Mouse (Mus musculus) C2C12 (cell line): ENCODE data around the gene Lpar1. TPM values are rescaled to one million over a fixed set of nuclear protein-coding genes. Genes with fewer than 3 reads are reported as not detected.

Experiments used
- H3K27me3 ChIP-seq: one replicate; pipeline ENCODE4 v1.6.1; 2011; ENCODE audit not compliant: control insufficient read depth, insufficient read depth, insufficient read length
- H3K36me3 ChIP-seq: one replicate; pipeline ENCODE4 v1.6.1; 2011; ENCODE audit not compliant: control insufficient read depth, insufficient read depth
- H3K4me3 ChIP-seq: one replicate; pipeline ENCODE4 v1.5.1; 2011; ENCODE audit warnings: mild to moderate bottlenecking, control low read depth; ENCODE audit not compliant: poor library complexity, insufficient read depth, severe bottlenecking
- H3K79me2 ChIP-seq: one replicate; pipeline ENCODE4 v1.6.1; 2011; ENCODE audit not compliant: control insufficient read depth, insufficient read depth
- H3K79me3 ChIP-seq: one replicate; pipeline ENCODE4 v1.6.1; 2011; ENCODE audit warnings: low read depth, control low read depth
- H3ac ChIP-seq: one replicate; pipeline ENCODE3; 2011; ENCODE audit warnings: low read depth; ENCODE audit not compliant: control insufficient read depth, insufficient read length
- CEBPB ChIP-seq: IDR thresholded peaks from one replicate; pipeline ENCODE4 v1.6.1; 2011; ENCODE audit warnings: low read depth, mild to moderate bottlenecking, control low read depth, moderate library complexity
- CTCF ChIP-seq: IDR thresholded peaks from one replicate; pipeline ENCODE4 v1.5.1; 2011; ENCODE audit not compliant: control insufficient read depth, insufficient read depth, insufficient read length
- FOSL1 ChIP-seq: IDR thresholded peaks from one replicate; pipeline ENCODE4 v1.8.0; 2011; ENCODE audit warnings: mild to moderate bottlenecking, low read length; ENCODE audit not compliant: poor library complexity, insufficient read depth, severe bottlenecking
- MAX ChIP-seq: IDR thresholded peaks from one replicate; pipeline ENCODE4 v1.6.1; 2011; ENCODE audit warnings: mild to moderate bottlenecking, control low read depth
- MYOD1 ChIP-seq: IDR thresholded peaks from one replicate; pipeline ENCODE4 v1.6.1; 2011; ENCODE audit warnings: low read depth; ENCODE audit not compliant: control insufficient read depth, insufficient read length
- MYOG ChIP-seq: IDR thresholded peaks from one replicate; pipeline ENCODE4 v1.6.1; 2011; ENCODE audit not compliant: control insufficient read depth, insufficient read length; ENCODE audit errors: extremely low read depth
- USF1 ChIP-seq: IDR thresholded peaks from one replicate; pipeline ENCODE4 v1.6.1; 2011; ENCODE audit warnings: low read depth, mild to moderate bottlenecking, control low read depth, moderate library complexity
- polyA plus RNA-seq: library from polyadenylated mRNA; unstranded; fragments of >200 nt; fragmentation: generic; extraction: Trizol; gene quantifications from one replicate; pipeline ENCODE4 v1.2.1, GENCODE M21; 2012; ENCODE audit warnings: missing spikeins

Gene Lpar1
- polyA plus RNA-seq, 1 experiment = 14.4 TPM

DNA sequence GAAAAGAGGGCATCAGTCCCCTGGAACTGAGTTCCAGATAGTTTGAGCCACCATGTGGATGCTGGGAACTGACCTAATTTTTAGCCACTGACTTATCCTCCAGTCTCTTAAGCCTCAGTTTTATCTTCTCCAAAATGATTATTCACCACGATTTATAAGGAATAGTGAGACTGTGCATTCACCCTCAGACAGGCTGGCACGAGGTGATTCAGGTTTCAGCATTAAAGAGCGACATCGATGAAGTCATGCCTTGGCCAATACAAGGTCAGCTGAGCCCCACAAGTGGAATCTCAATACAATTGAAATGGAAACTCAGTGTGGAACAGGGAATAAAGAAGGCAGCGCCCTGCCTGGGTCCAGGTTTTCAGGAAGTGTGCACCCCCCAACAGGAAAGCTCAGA, 88.1 kb downstream of the Lpar1 start:
- Histone ChIP-seq H3K4me3 (no peak overlapping the region), H3ac (no peak overlapping the region), H3K36me3 (peaks cover 5% of the 10 kb centered on the region), H3K79me2 (peaks cover 33% of the 10 kb centered on the region), H3K27me3 (no peaks in the 10 kb centered on the region), H3K79me3 (peaks cover 20% of the 10 kb centered on the region)
- no peak for TF ChIP-seq MAX
- no peak for TF ChIP-seq USF1
- TF ChIP-seq MYOG = no peak
- TF ChIP-seq CEBPB = no peak
- TF ChIP-seq CTCF = no peak
- TF ChIP-seq MYOD1 = no peak
- no peak for TF ChIP-seq FOSL1

DNA sequence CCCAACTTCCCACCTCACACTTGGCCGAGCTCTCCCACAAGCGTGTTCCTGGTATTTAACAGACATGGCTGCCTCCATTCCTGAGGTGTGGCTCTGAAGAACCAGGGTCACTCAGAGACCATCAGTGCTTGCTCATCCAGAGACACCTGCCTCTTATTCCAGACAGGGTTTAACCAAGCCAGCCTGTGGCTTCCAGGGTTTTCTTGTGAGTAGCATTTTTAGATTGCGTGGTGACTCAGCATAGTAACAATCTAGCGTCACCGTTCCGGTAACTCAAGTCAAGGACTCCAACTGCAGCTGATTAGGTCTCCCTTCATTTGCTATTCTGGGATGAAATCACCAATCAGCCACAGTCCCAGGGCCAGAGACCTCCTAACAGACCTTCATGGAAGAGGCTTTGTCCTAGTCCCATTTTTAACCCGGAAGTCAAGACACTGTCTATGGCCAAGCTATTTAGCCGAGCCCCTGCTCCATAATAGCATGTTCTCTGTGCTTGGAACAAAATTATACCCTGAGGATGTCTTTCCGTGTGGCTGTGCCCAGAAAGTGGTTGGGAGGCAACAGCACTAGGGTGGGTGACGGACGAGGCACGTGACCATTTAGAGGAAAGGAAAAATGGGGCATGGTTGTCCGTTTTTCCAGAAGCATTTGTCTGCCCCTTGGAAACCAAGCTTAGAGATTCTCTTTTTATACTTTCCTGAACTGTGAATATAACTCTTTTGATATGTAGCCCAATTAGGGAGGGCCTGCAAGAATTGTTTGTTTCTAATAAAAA, 89.1 kb downstream of the Lpar1 start:
- TF ChIP-seq CEBPB (no peak), FOSL1 (peak; percentile 78), CTCF (no peak), MYOG (no peak), MAX (peak; percentile 53), USF1 (peak; percentile 91), MYOD1 (peak; percentile 83)
- Histone ChIP-seq H3K79me2 (peaks cover 34% of the 10 kb centered on the region), H3K4me3 (no peak overlapping the region), H3K36me3 (peaks cover 5% of the 10 kb centered on the region), H3ac (no peak overlapping the region), H3K27me3 (no peaks in the 10 kb centered on the region), H3K79me3 (peaks cover 20% of the 10 kb centered on the region)

DNA sequence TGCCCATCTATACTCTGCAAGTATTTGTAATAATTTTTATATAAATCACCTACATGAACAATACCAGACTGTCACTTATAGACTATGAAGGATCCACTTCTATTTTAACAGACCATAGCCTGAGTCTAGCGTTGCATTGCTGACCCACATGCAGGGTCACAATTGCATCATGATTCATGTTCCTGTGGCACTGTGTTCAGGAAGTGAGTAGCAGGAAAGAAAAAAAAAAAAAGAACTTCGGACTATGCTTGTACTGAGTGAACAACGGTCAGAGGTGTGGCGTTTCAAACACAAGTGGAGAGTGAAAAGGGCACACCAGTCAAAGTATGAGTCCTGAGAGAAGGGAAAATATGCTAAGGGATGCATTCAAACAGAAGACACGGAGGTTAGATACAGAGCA, 90.7 kb downstream of the Lpar1 start:
- no peak for TF ChIP-seq USF1
- TF ChIP-seq MYOG = no peak
- TF ChIP-seq CEBPB = peak; percentile 72
- no peak for TF ChIP-seq CTCF
- H3ac ChIP-seq = no peak overlapping the region
- H3K79me3 ChIP-seq = peaks cover 18% of the 10 kb centered on the region
- H3K79me2 ChIP-seq = peaks cover 27% of the 10 kb centered on the region
- no peak overlapping the region for H3K4me3 ChIP-seq
- peaks cover 5% of the 10 kb centered on the region for H3K36me3 ChIP-seq
- no peaks in the 10 kb centered on the region for H3K27me3 ChIP-seq

DNA sequence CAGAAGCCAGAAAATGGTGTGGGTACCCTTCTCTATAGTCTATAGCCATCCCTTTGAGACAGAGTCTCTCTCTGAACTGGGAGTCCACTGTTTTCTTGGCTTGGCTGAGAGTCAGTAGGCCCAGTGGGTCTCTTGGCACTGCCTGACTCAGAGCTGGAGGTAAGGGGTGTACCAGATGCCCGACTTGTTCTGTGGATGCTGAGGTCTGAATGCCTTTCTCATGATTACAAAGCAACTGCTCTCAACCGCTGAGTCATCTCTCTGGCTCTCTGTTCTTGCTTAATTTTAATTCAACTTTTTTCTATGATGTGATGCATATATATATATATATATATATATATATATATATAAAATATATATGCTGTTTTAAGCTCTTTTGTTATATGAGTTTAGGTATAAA, 91.1 kb downstream of the Lpar1 start:
- peaks cover 5% of the 10 kb centered on the region for H3K36me3 ChIP-seq
- H3K79me3 ChIP-seq = peaks cover 14% of the 10 kb centered on the region
- peaks cover 26% of the 10 kb centered on the region for H3K79me2 ChIP-seq
- H3K27me3 ChIP-seq = no peaks in the 10 kb centered on the region
- TF ChIP-seq CEBPB = peak; percentile 58
- no peak for TF ChIP-seq MAX
- TF ChIP-seq USF1 = no peak
- TF ChIP-seq CTCF = no peak
- TF ChIP-seq MYOD1 = peak; percentile 64
- TF ChIP-seq MYOG = no peak
- no peak for TF ChIP-seq FOSL1
- no peak overlapping the region for H3K4me3 ChIP-seq
- no peak overlapping the region for H3ac ChIP-seq

DNA sequence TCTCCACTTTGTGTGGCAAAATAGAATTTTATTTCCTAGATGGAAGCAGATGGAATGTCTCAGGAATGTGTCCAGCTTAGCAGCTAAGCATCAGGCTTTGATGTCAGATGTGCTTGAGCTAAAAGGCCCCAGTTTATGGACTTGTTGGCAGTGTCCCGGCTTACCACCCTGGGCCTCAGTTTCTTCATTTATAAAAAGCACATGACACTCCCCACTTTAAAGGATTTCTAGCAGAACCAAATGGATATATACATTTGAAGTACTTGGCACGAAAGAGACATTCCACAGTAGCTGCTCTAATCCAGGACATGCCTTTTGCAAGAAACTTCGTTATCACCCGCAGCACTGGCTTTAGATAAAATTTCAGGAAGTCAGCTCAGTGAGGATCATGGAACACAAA, 100.4 kb downstream of the Lpar1 start:
- H3K79me3 ChIP-seq = peaks cover 2% of the 10 kb centered on the region
- H3K4me3 ChIP-seq = no peak overlapping the region
- no peak for TF ChIP-seq MYOD1
- no peak for TF ChIP-seq MYOG
- no peak for TF ChIP-seq USF1
- no peak for TF ChIP-seq MAX
- TF ChIP-seq CEBPB = no peak
- TF ChIP-seq CTCF = no peak
- TF ChIP-seq FOSL1 = no peak
- H3ac ChIP-seq = no peak overlapping the region
- H3K79me2 ChIP-seq = peaks cover 5% of the 10 kb centered on the region
- no peaks in the 10 kb centered on the region for H3K27me3 ChIP-seq
- H3K36me3 ChIP-seq = no peaks in the 10 kb centered on the region

DNA sequence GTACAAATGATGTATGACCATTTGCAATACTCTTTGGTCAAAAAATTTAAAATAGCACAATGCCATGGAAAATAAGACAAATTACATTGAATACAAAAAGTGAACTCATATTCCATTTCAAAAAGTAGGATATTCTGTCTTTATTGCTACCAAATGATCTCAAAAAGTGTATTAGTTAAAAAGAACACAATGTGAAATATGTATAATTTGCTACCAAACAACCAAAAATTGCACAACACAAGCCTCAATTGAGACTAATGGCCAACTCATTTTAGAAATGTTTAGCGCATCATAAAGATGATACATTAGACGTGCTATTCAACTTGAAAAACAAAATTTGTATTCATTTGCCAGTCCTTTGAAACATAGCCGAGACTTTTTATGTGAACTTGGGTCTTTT, 104.9 kb downstream of the Lpar1 start:
- H3ac ChIP-seq = no peak overlapping the region

More for the DNA sequence above, 104.9 kb downstream of the Lpar1 start:
- Histone ChIP-seq H3K79me2 (no peaks in the 10 kb centered on the region), H3K79me3 (peaks cover 4% of the 10 kb centered on the region), H3K27me3 (no peaks in the 10 kb centered on the region), H3K4me3 (no peak overlapping the region), H3K36me3 (no peaks in the 10 kb centered on the region)
- TF ChIP-seq MAX (no peak), CTCF (no peak), FOSL1 (no peak), MYOD1 (no peak), MYOG (no peak), USF1 (no peak), CEBPB (no peak)
